Mouse (Mus musculus) induced T-regulatory cell, adult 2 months (primary cell): Measurements from ENCODE around the gene 4933424G06Rik.

Source experiments
- DNase-seq: peaks from one replicate; pipeline ENCODE4 v3.0.0-alpha.2; 2012; ENCODE audit warnings: low read depth

The 4933424G06Rik gene

GRCm38 (mm10) chr1:36769951-36770350 is 60.0 kb downstream of the 4933424G06Rik start:
- DNase-seq: no peak

- no peak for DNase-seq
These were observed 61.0 kb downstream of the 4933424G06Rik start for GRCm38 (mm10) chr1:36770998-36771397.

- no peak for DNase-seq
These were observed 62.4 kb downstream of the 4933424G06Rik start for GRCm38 (mm10) chr1:36772198-36772934.

- no peak for DNase-seq
These were observed 70.8 kb downstream of the 4933424G06Rik start for GRCm38 (mm10) chr1:36780793-36781192.

GRCm38 (mm10) chr1:36782476-36782875 is 72.5 kb downstream of the 4933424G06Rik start:
- DNase-seq: no peak

GRCm38 (mm10) chr1:36784365-36785134 is 74.6 kb downstream of the 4933424G06Rik start:
- peak; percentile 83 for DNase-seq

GRCm38 (mm10) chr1:36785238-36785641 is 75.3 kb downstream of the 4933424G06Rik start:
- DNase-seq: no peak

GRCm38 (mm10) chr1:36786377-36786776 is 76.4 kb downstream of the 4933424G06Rik start:
- peak; percentile 55 for DNase-seq

- DNase-seq: no peak
These were observed 79.5 kb downstream of the 4933424G06Rik start for GRCm38 (mm10) chr1:36789416-36789815.

- no peak for DNase-seq
These were observed 86.8 kb downstream of the 4933424G06Rik start for GRCm38 (mm10) chr1:36796711-36797110.

GRCm38 (mm10) chr1:36797481-36797880 is 87.5 kb downstream of the 4933424G06Rik start:
- DNase-seq: peak; percentile 65

- DNase-seq: no peak
These were observed 90.5 kb downstream of the 4933424G06Rik start for GRCm38 (mm10) chr1:36800379-36801011.

- no peak for DNase-seq
These were observed 94.3 kb downstream of the 4933424G06Rik start for GRCm38 (mm10) chr1:36804259-36804658.

GRCm38 (mm10) chr1:36804833-36805232 is 94.9 kb downstream of the 4933424G06Rik start:
- no peak for DNase-seq

GRCm38 (mm10) chr1:36806181-36806905 is 96.4 kb downstream of the 4933424G06Rik start:
- no peak for DNase-seq

- DNase-seq: no peak
These were observed 97.1 kb downstream of the 4933424G06Rik start for GRCm38 (mm10) chr1:36807086-36807485.
